Mouse (Mus musculus): ENCODE results near the gene Mpped1.

Gene Mpped1

GRCm38 (mm10) chr15:83779387-83779786 is at the start of gene Mpped1:
Mpped1 (plus strand) TSS chr15:83779467.
- DNase-seq (ENCODE audit: low read depth, low spot score), result no peak

- DNase-seq (ENCODE audit: low read depth, low spot score), result no peak
Measured at GRCm38 (mm10) chr15:83740676-83741422, 38.4 kb upstream of the Mpped1 start.

DNA sequence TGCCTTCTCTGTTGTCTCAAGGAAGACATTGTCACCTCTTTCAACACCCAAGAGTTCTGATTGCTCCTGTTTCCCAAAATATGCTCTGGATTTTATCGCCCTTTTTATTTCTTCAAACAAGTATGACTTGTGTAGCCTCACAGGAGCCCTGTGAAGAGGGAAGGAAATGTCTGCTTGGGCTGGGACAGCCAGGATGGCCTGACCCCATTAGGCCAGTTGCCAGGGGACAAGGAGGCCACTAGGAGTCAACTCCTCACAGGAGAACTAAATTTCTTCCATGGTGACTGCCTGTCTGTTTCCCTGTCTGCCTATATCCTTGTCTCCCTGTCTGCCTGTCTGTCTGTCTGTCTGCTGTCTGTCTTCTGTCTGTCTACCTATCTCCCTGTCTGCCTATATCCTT is 37.2 kb upstream of the Mpped1 start:
- DNase-seq (ENCODE audit: low read depth, low spot score), result no peak

DNA sequence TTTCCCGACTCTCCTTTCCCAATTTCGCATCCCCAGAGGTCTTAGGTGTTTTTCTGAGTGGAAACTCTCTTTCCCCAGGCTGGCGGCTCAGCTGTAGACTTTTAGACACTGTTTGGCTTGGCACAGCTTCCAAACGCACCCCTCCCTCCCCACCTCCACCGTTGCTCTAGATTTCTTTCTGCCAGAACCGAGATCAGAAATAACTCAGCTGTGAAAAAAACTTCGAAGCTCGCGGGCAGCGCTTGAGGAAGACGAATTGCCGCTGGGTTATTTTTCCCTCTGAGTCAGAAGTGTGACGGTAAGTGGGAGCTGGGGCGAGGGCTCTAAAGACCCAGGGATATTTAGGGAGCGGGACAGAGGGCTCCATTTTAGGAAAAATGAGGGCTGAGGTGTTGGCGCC is 33.0 kb upstream of the Mpped1 start:
- DNase-seq (ENCODE audit: low read depth, low spot score), result no peak

- DNase-seq (ENCODE audit: low read depth, low spot score), result no peak
Measured at GRCm38 (mm10) chr15:83748986-83749385, 30.3 kb upstream of the Mpped1 start.

GRCm38 (mm10) chr15:83749436-83749835 is 29.8 kb upstream of the Mpped1 start:
- no peak for DNase-seq (ENCODE audit: low read depth, low spot score)

- DNase-seq (ENCODE audit: low read depth, low spot score), result peak; percentile 33
Measured at GRCm38 (mm10) chr15:83756742-83757141, 22.5 kb upstream of the Mpped1 start.

GRCm38 (mm10) chr15:83758958-83759357 is 20.3 kb upstream of the Mpped1 start:
- DNase-seq (ENCODE audit: low read depth, low spot score), result no peak

GRCm38 (mm10) chr15:83760683-83761082 is 18.6 kb upstream of the Mpped1 start:
- DNase-seq (ENCODE audit: low read depth, low spot score), result peak; percentile 46

- no peak for DNase-seq (ENCODE audit: low read depth, low spot score)
Measured at GRCm38 (mm10) chr15:83761512-83761911, 17.8 kb upstream of the Mpped1 start.

DNA sequence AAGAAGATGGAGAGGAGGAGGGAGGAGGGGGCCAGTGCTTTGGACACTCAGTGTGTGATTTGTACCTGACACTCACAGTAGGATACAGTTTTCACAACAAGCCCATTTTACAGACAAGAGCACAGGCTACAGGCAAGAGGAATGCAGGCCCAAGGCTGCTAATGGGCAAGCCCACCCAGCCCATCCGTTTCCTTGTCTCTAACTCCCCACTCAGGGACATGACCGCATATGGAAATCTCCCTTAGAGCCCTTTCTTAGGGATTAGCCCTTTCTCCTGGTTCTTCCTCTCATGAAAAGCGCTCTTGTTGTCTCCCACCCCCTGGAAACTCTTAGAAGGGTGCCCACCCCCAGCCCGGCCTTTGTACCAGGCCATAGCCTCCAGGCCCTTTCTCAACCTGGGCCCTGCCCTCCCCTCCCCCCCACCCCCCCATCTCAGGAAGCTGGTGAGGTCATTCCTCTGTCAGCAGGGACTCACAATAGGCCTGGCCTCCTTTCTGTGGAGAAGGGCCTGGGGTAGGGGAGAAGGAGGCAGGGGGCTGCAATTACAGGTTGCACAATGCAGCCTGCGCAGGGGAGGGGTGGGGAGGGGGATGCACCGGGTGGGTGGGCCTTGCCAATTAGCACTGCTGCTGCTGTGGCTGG is 13.8 kb upstream of the Mpped1 start:
- no peak for DNase-seq (ENCODE audit: low read depth, low spot score)

DNA sequence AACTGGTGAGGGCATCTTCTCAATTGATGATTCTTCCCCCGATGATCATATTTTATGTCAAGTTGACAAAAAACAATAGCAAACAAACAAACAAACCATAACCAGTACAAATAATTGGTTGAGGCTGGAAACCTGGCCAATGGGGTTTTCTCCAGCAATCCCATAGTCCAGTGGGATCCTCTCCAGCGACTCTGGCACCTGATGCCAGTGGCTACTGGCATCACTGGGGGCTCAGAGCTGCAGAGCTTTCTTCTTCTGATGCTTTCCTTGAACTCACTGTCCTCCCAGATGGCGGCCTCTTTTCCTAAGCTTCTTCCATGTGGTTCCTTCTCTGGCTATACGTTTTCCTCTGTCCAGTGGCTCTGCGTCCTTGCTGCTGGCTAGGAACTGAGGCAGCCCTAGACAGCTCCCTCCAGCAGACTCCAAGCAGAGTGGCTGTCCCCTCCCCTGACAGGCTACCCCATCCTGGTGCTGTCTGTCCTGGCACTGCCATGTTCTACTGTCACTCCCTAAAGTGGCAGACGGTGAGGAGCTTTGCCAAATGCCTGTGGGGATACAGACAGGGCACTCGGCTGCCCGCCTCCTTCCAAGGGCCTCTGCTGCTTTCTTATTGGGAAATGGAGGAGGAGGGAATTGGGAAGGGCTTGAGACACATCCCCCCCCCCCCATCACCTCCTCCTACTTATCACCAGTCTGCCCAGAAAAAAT is 7.8 kb upstream of the Mpped1 start:
- DNase-seq (ENCODE audit: low read depth, low spot score), result no peak

DNA sequence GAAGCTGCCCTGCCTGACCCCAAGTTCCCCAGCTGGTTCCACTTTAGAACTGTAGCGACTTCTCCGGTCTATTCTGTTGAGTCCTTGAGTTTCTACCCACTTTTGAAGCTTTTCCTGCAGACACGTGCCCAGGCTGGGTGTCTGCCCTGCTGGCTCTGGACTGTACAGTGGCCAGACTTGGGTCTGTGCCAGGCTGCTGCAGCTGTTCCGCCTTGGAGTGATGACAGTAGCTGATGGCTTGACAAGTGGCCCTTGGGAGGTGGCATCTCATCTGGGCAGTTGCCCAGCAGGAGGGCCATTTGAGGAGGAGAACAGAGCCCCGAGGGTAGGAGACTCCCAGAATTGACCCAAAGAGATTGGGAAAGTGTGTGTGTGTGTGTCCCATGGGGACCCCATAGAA is 6.8 kb upstream of the Mpped1 start:
- no peak for DNase-seq (ENCODE audit: low read depth, low spot score)

DNA sequence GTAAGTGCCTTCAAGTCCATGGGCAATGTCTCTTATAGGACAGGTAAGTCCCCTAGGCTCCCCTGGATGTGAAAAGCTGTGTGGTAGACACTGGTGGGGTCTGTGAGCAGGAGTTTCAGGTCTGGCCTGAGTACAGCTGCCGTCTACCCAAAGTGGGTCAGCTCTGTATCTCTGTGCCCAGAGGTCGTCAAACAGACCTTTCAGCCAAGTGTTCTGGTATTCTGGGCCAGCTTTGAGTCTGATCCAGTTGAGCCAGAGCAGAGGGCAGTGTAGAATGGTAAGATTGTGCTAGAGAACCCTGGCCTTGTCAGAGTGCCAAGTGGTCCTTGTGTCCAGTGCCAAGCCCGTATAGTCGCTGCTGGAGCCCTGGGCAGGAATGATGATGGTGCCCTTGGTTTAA is 6.3 kb upstream of the Mpped1 start:
- no peak for DNase-seq (ENCODE audit: low read depth, low spot score)

DNA sequence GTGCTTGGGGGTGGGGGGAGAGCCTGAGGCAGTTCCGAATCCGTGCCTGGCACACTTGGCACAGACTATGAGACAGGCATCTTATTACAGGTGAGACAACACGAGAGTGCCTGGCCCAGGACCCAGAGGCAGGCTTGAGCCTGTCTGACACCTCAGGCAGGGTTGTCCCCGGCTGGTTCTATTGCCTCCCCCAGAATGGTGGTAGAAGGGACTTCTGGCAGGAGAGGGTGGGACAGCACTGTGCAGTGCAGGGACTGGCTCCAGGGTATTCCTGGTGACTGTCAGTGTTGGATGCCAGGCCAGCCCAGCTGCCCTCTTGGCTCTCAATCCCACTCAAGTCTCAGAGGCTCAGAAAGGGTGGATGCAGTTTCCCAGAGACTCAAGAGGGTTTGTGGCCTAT is 4.3 kb upstream of the Mpped1 start:
- no peak for DNase-seq (ENCODE audit: low read depth, low spot score)

DNA sequence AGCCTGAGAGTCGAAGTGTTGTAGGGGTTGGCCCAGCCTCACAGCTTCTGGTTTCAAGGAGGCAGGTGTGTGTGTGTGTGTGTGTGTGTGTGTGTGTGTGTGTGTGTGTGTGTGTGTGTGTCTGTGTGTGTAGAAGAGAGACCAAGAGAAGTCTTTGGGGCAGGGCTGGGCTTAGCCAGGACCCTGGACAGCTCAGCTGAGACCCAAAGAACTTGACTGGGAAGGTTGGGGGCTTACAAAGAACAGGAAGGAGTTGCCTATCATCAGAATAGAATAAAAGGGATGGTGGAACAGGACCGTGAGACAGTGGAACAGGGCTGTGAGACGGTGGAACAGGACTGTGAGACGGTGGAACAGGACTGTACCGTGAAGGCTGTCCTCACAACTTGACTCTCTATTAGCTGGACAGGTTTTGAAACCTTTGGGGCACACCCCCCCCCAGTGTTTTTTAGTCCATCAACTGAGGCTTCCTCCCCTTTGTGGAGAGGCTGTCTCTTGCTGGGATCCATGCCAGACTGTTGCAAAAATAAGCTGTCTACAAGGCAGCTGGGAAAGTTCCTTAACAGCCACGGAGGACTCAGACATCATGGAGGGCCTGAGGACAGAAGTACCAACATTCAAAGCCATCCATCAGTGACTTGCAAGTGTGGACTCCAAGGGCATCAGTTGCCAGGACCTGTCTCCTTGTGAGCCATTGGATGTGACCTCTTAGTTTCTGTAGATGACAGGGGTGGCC is 2.8 kb upstream of the Mpped1 start:
- DNase-seq (ENCODE audit: low read depth, low spot score), result no peak

GRCm38 (mm10) chr15:83777476-83777875 is 1.8 kb upstream of the Mpped1 start:
- DNase-seq (ENCODE audit: low read depth, low spot score), result no peak

DNA sequence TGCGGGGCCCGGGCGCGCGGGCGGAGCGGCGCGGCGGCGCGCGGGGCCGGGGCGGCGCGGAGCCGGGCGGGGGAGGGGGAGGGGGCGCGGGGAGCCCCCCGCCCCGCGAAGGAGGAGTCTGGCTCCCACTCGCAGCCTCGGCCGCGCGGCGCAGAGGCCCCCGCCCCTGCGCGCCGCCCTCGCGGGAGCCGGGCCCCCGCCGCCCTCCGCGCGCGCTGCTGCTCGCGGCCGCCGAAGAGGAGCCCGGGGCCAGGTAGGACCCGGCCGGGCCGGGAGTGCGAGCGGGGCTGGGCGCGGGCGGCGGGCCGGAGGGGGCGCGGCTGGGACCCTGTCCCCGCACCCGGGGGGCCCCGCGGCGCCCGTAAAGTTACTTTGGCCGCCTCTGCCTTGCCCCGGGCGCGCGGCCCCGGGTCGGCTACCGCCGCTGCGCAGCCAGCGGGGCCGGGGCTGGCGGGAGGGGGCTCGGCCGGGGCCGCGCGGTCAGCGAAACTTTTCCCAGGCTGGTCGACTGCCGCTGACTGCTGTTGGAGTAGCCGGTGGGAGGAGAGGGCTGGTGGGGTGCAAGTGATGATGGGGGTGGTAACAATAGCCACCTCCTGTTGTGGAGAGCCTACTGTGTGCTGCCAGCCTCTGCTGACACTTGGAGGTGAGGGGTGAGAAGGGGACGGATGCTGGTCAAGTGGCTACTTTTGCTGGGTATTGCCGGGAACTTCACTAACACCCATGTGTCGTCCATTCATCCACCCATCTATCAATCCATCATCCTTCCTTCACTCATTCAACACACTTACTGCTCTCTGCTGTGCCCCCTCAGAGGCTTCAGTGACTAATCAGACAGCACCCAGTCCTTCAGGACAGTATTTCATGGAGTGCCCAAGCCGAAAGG is 831 bp downstream of the Mpped1 start:
- DNase-seq (ENCODE audit: low read depth, low spot score), result no peak

DNA sequence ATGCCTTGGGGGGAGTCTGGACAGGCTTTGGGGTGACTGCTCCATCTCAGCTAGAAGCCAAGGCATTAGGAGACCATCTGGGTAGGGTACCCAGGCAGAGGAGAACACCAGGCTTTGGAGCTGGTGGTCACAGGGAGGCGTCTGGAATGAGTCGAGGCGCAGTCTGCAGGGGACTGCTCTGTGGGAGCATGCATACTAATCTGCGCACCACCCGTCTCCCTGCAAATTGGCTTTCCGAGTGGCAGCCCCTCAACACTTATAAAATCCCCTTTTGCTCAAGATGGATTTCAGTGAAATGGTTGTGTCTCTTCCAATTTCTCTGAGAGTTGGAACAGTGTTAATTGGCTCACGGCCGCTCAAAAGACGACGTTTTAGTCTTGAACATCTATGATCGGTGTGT is 2.0 kb downstream of the Mpped1 start:
- no peak for DNase-seq (ENCODE audit: low read depth, low spot score)

- DNase-seq (ENCODE audit: low read depth, low spot score), result no peak
Measured at GRCm38 (mm10) chr15:83782284-83782683, 3.0 kb downstream of the Mpped1 start.

DNA sequence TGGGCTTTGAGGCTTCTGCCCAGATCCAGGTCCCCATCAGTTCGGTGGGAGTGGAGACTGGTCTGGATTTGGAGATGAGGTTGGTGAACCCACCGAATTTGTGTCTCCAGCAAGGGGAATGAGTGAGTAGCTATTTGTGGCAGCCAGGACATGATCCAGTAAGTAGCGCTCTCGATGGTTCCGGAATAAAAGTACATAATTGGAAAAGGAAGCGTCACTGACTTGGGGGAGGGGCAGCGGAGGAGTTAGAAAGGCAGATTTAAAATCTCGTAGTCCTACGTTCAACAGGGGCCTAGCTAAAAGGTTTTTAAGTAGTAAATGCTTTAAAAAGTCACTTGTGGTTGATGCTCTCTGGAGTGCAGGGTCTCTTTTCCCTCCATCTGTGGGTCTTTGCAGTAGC is 5.5 kb downstream of the Mpped1 start:
- no peak for DNase-seq (ENCODE audit: low read depth, low spot score)
